In genomic region chr16:33953008-33953407, GRCm38 (mm10) we compare ENCODE assay signal across 8 mouse cellular contexts.
"Had no signal": no experiment of that assay in that cellular context is flagged by ENCODE, and none has a peak within 500 bp of the region (broad histone marks: within the 10 kb centered on the region; RNA-seq: fewer than 3 reads in every experiment).

No protein-coding gene starts in this region.

- DNase-seq: liver, postnatal 0 days; lung, adult 2 months; lung, postnatal 14 days; lung, postnatal 36 days; right cerebral cortex, postnatal 14 days; thymus, adult 2 months; thymus, postnatal 25 days; thymus, postnatal 4 days had no signal
